Mouse (Mus musculus) urinary bladder, adult 18-20 months (tissue): Measurements from ENCODE around the gene Zfp987.

Experiments
- DNase-seq, 2 experiments: peaks; one replicate each; pipeline ENCODE4 v3.0.0; 2022; ENCODE audit warnings: low spot score in 2 of 2, mixed read lengths in 2 of 2

Zfp987 gene

GRCm38 (mm10) chr4:146173378-146174226, 76.5 kb downstream of the Zfp987 start:
- peak in 1 of 2 experiments; percentile 22 for DNase-seq
